Mouse (Mus musculus): ENCODE data around the gene Vps13d. TPM values are rescaled to one million over a fixed set of nuclear protein-coding genes. Genes with fewer than 3 reads are reported as not detected.

The Vps13d gene
- total and polyA plus RNA-seq, 3 experiments, result 9.4 to 9.8 (median 9.7) TPM

- H3K4me1 ChIP-seq (ENCODE audit: control insufficient read depth in 1 of 2, insufficient read depth in 2 of 2), result peaks cover 13 to 39% of the 10 kb centered on the region in 2 experiments
- no peaks in the 10 kb centered on the region for H3K36me3 ChIP-seq (replicated peaks in 1 of 2; ENCODE audit: control insufficient read depth in 1 of 2, insufficient read depth in 1 of 2, low read length in 1 of 2)
- H3K4me2 ChIP-seq (ENCODE audit: insufficient read depth, low read depth, poor library complexity, severe bottlenecking), result no peak overlapping the region
- no peaks in the 10 kb centered on the region for H3K9me3 ChIP-seq (replicated peaks; ENCODE audit: low read length)
- H3K9ac ChIP-seq (ENCODE audit: insufficient read depth, low read depth), result no peak overlapping the region
- dilution Hi-C loops (cut with MboI; ENCODE audit: extremely low pct_ligation_motif_present, extremely low pct_unique_long_range_greater_than_20kb, low sequenced_read_pairs) (no loop called here), in situ Hi-C loops (cut with MboI; ENCODE audit: low pct_ligation_motif_present, low pct_unique_long_range_greater_than_20kb, low sequenced_read_pairs) (no loop called here)
- no peak overlapping the region for H3K4me3 ChIP-seq (replicated peaks in 1 of 3; ENCODE audit: low read depth in 2 of 3, low read length in 2 of 3, poor library complexity in 1 of 3)
- H3K27me3 ChIP-seq (replicated peaks), result no peaks in the 10 kb centered on the region
- no peak for DNase-seq (ENCODE audit: extremely low read depth)
- no peak overlapping the region for H3K27ac ChIP-seq (ENCODE audit: insufficient read depth, low read depth)
- no peaks in the 10 kb centered on the region for H3K79me2 ChIP-seq (replicated peaks; ENCODE audit: control insufficient read depth, extremely low read depth, insufficient read depth, poor library complexity, severe bottlenecking)
- TF ChIP-seq BHLHE40 (IDR thresholded peaks at IDR 0.05; ENCODE audit: low read depth, low read length) (peak; percentile 72), ETS1 (conservative IDR thresholded peaks at IDR 0.05; ENCODE audit: low read depth, low read length) (0 out of 2 replicates have a peak, but pooled peaks have one; percentile 8), KAT2A (IDR thresholded peaks at IDR 0.05; ENCODE audit: insufficient replicate concordance, low read length) (no peak), TCF12 (IDR thresholded peaks at IDR 0.05; ENCODE audit: low read depth, low read length) (no peak)
Observed at GRCm38 (mm10) chr4:145199982-145200699, 5.3 kb upstream of the Vps13d start.

DNA sequence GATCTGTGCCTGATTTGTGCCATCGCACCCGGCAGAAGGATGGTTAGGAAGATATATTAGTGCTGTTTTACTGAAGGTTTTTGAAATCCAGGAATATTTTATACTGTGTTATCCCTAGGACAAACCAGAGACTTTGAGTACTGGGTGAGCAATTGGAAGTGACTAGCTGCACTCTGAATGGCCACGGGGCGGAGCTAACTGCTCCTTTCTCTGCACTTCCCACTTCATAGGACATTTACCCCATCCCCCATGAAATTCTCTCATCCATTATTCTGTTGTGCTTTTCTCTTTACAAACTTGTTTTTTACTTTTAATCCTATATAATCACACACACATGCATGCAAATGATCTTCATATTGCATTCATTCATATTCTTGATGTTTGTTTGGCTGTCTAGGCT, 1.8 kb upstream of the Vps13d start:
- dilution Hi-C loops (cut with MboI; ENCODE audit: extremely low pct_ligation_motif_present, extremely low pct_unique_long_range_greater_than_20kb, low sequenced_read_pairs), result no loop called here

DNA sequence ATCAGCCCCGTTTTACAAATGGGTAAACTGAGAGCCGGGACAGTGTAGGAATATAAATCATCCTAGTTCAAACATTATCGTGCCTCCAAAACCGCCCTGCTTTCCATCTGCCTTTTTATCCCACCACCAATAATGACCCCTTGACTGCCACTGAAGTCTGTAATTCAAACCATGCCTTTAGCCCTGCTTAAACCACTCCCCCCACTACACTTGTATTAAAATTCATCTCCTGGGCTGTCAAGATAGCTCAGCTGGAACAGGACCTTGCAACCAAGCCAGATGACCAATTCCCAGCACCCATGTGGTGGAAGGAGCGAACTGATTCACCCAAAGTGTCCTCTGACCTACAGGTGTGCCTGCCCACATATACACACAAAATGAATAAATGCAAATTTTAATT, 367 bp upstream of the Vps13d start:
- peaks cover under 1 to 31% of the 10 kb centered on the region in 2 experiments; a peak in 2 of 4 replicates for H3K4me1 ChIP-seq (ENCODE audit: control insufficient read depth in 1 of 2, insufficient read depth in 2 of 2)
- dilution Hi-C loops (cut with MboI; ENCODE audit: extremely low pct_ligation_motif_present, extremely low pct_unique_long_range_greater_than_20kb, low sequenced_read_pairs), result no loop called here
- no peak for DNase-seq (ENCODE audit: extremely low read depth)
- H3K4me2 ChIP-seq (ENCODE audit: insufficient read depth, low read depth, poor library complexity, severe bottlenecking), result no peak overlapping the region
- no peak overlapping the region for H3K9ac ChIP-seq (ENCODE audit: insufficient read depth, low read depth)
- in situ Hi-C loops (cut with MboI; ENCODE audit: low pct_ligation_motif_present, low pct_unique_long_range_greater_than_20kb, low sequenced_read_pairs), result no loop called here
- no peaks in the 10 kb centered on the region for H3K27me3 ChIP-seq (replicated peaks)
- H3K4me3 ChIP-seq (replicated peaks in 1 of 3; ENCODE audit: low read depth in 2 of 3, low read length in 2 of 3, poor library complexity in 1 of 3), result peak overlapping the region in 1 of 3 experiments; percentile 96
- peaks cover under 1 to 14% of the 10 kb centered on the region in 2 experiments for H3K36me3 ChIP-seq (replicated peaks in 1 of 2; ENCODE audit: control insufficient read depth in 1 of 2, insufficient read depth in 1 of 2, low read length in 1 of 2)
- TF ChIP-seq TBP (conservative IDR thresholded peaks at IDR 0.05; ENCODE audit: low read depth, low read length) (0 out of 2 replicates have a peak, but pooled peaks have one; percentile 2), BHLHE40 (IDR thresholded peaks at IDR 0.05; ENCODE audit: low read depth, low read length) (0 out of 2 replicates have a peak, but pooled peaks have one; percentile 29), TCF12 (IDR thresholded peaks at IDR 0.05; ENCODE audit: low read depth, low read length) (no peak), MAZ (IDR thresholded peaks at IDR 0.05; ENCODE audit: low read depth, low read length) (peak; percentile 10; the same call in 1 of the 2 replicates)
- H3K79me2 ChIP-seq (replicated peaks; ENCODE audit: control insufficient read depth, extremely low read depth, insufficient read depth, poor library complexity, severe bottlenecking), result peaks cover 12% of the 10 kb centered on the region
- H3K9me3 ChIP-seq (replicated peaks; ENCODE audit: low read length), result no peaks in the 10 kb centered on the region
- no peak overlapping the region for H3K27ac ChIP-seq (ENCODE audit: insufficient read depth, low read depth)

More for the DNA sequence above, 1.8 kb upstream of the Vps13d start:
- Histone ChIP-seq H3K9me3 (replicated peaks; ENCODE audit: low read length) (no peaks in the 10 kb centered on the region), H3K36me3 (replicated peaks in 1 of 2; ENCODE audit: control insufficient read depth in 1 of 2, insufficient read depth in 1 of 2, low read length in 1 of 2) (peaks cover 0 to 2% of the 10 kb centered on the region in 2 experiments), H3K4me1 (ENCODE audit: control insufficient read depth in 1 of 2, insufficient read depth in 2 of 2) (peaks cover 12 to 45% of the 10 kb centered on the region in 2 experiments), H3K4me3 (replicated peaks in 1 of 3; ENCODE audit: low read depth in 2 of 3, low read length in 2 of 3, poor library complexity in 1 of 3) (no peak overlapping the region), H3K9ac (ENCODE audit: insufficient read depth, low read depth) (no peak overlapping the region), H3K27ac (ENCODE audit: insufficient read depth, low read depth) (no peak overlapping the region), H3K4me2 (ENCODE audit: insufficient read depth, low read depth, poor library complexity, severe bottlenecking) (no peak overlapping the region), H3K79me2 (replicated peaks; ENCODE audit: control insufficient read depth, extremely low read depth, insufficient read depth, poor library complexity, severe bottlenecking) (peaks cover 12% of the 10 kb centered on the region), H3K27me3 (replicated peaks) (no peaks in the 10 kb centered on the region)
- TF ChIP-seq ZNF384 (IDR thresholded peaks at IDR 0.05; ENCODE audit: low read depth, low read length) (no peak), RAD21 (IDR thresholded peaks at IDR 0.05; ENCODE audit: low read depth, low read length) (peak; percentile 23), UBTF (IDR thresholded peaks at IDR 0.05; ENCODE audit: low read depth, low read length) (no peak), RCOR1 (conservative IDR thresholded peaks at IDR 0.05; ENCODE audit: low read depth, low read length) (no peak), ZMIZ1 (IDR thresholded peaks at IDR 0.05; ENCODE audit: low read depth, low read length) (no peak), PAX5 (IDR thresholded peaks at IDR 0.05; ENCODE audit: low read length) (no peak), ZC3H11A (IDR thresholded peaks at IDR 0.05; ENCODE audit: low read depth, low read length) (no peak), MEF2A (IDR thresholded peaks at IDR 0.05; ENCODE audit: borderline replicate concordance, low read depth, low read length) (no peak), CHD1 (IDR thresholded peaks at IDR 0.05; ENCODE audit: low read depth, low read length) (no peak), ETS1 (conservative IDR thresholded peaks at IDR 0.05; ENCODE audit: low read depth, low read length) (no peak), MAFK (IDR thresholded peaks at IDR 0.05; ENCODE audit: insufficient replicate concordance, low read length) (no peak), SMC3 (IDR thresholded peaks at IDR 0.05; ENCODE audit: low read depth, low read length) (peak; percentile 31), NELFE (IDR thresholded peaks at IDR 0.05; ENCODE audit: low read depth, low read length) (no peak), CTCF (conservative IDR thresholded peaks at IDR 0.05 in 1 of 2, IDR thresholded peaks at IDR 0.05 in 1 of 2; ENCODE audit: low read depth in 2 of 2, low read length in 2 of 2) (peak in 1 of 2 experiments; percentile 39; a peak in 2 of 4 replicates)
- peak; percentile 27 for DNase-seq (ENCODE audit: extremely low read depth)
- in situ Hi-C loops (cut with MboI; ENCODE audit: low pct_ligation_motif_present, low pct_unique_long_range_greater_than_20kb, low sequenced_read_pairs), result no loop called here

Data from CH12.LX (cell line).